Mouse (Mus musculus) inflammation-experienced regulatory T-cells (primary cell): ENCODE data around the gene Olfr1086. TPM values are rescaled to one million over a fixed set of nuclear protein-coding genes. Genes with fewer than 3 reads are reported as not detected.

Experiments
- polyA plus RNA-seq, 2 experiments: library from polyadenylated mRNA; unstranded; fragments of 100-300 nt; shearing (Covaris generic); gene quantifications; one replicate each; pipeline ENCODE4 v1.2.1; 2017

Gene Olfr1086
- polyA plus RNA-seq = under 1 TPM in 1 of 2 experiments, not detected in 1; 0.40 TPM

DNA sequence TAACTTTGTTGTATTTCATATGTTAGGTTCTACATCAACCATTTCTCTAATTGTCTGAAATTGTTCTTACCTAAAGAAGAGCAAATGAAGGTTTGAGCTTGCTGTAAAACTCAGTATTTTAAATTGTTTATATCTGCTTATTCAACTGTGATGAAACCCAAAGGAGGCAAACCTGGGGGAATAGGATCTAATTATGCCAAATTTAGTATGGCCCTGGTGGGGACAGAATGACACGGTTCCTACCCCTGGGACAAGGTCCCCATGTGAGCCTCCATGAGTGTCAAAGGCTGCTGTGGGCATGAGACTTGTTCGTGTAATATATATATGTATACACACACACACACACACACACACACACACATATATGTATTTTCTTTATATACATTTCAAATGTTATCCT, at the start of gene Olfr1086:
Olfr1086 (minus strand) TSS at position 101 of the 400 bp plus-strand sequence.

DNA sequence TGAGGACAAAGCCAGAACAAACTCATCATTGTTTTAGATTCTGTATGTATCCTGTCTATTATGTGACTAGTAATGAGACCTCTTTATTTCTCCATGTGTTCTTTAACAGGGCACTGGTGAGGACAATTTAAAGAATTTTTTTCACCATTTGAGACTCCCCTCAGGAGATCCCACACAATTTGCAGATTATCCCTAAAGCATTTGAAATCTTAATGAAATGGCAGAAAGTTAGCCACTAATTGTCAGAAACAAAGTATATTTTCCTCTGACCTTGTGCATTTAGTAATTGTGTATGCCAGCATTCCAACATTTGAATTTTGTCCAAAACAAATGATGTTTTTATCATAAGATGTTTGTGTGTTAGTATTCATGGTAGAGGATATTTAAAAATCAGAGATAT, 18.4 kb upstream of the Olfr1086 start, which contains the start of gene Olfr1087:
Olfr1087 (minus strand) TSS at position 101 of the 400 bp plus-strand sequence.

DNA sequence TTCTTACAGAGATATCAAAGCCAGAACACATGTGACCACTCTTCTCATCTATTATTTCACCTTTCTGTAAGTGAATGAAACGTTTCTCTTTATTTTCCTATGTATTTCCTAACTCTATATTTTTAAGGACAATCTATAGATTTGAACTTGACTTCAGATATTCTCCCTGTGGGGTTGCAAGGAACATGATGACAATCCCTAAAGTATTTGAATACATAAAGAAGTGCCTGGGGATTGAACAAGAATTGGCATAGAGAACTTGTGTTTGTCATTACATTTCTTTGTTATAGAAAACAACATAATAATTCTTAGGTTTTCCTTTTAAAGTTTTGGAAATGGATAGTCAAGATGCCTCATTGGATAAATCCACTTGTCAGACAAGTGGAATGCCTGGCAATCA, 18.0 kb downstream of the Olfr1086 start, which contains the start of gene Olfr1085:
Olfr1085 (minus strand) TSS at position 101 of the 400 bp plus-strand sequence.

DNA sequence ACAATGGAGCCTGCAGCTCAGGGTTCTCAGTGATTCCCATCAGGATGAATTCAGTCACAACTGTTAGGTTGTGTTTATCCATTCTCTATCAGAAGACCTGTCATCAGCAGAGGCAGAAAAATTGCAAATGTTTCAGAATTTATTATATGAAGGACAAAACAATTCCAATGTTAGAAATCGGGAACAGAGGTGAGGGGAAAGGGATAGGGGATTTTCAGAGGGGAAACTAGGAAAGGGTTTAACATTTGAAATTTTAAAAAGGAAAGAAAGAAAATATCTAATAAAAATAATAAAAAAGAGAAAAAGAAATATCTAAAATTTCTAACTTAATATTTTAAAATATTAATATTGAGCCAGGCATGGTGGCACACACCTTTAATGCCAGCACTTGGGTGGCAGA, 40.3 kb downstream of the Olfr1086 start, which contains the start of gene Olfr1084:
Olfr1084 (minus strand) TSS at position 101 of the 400 bp plus-strand sequence.

Other genes starting within 250 kb of the Olfr1086 start
- gene Olfr1065, start 229.5 kb downstream of the Olfr1086 start, polyA plus RNA-seq = not detected
- gene Olfr1066, start 223.8 kb downstream of the Olfr1086 start, polyA plus RNA-seq = not detected
- not detected for gene Olfr228, start 192.7 kb downstream of the Olfr1086 start, polyA plus RNA-seq
- not detected for gene Olfr1076, start 171.6 kb downstream of the Olfr1086 start, polyA plus RNA-seq
- not detected for gene Olfr1079, start 137.6 kb downstream of the Olfr1086 start, polyA plus RNA-seq
- not detected for gene Olfr1080, start 121.9 kb downstream of the Olfr1086 start, polyA plus RNA-seq
- gene Olfr1082, start 81.1 kb downstream of the Olfr1086 start, polyA plus RNA-seq = 1 to 10 TPM in 1 of 2 experiments, not detected in 1; 2.6 TPM
- gene Olfr1084, start 40.4 kb downstream of the Olfr1086 start, polyA plus RNA-seq = not detected
- gene Olfr1085, start 18.1 kb downstream of the Olfr1086 start, polyA plus RNA-seq = not detected
- gene Olfr1087, start 18.3 kb upstream of the Olfr1086 start, polyA plus RNA-seq = under 1 TPM in 1 of 2 experiments, not detected in 1; 0.28 TPM
- gene Olfr1089, start 53.6 kb upstream of the Olfr1086 start, polyA plus RNA-seq = not detected
- 1 to 10 TPM in 1 of 2 experiments, not detected in 1; 3.3 TPM for gene Olfr1090, start 78.9 kb upstream of the Olfr1086 start, polyA plus RNA-seq
- 1 to 10 TPM in 1 of 2 experiments, not detected in 1; 2.2 TPM for gene Olfr1093, start 102.4 kb upstream of the Olfr1086 start, polyA plus RNA-seq
- gene Olfr141, start 129.9 kb upstream of the Olfr1086 start, polyA plus RNA-seq = not detected
- gene Olfr1094, start 144.6 kb upstream of the Olfr1086 start, polyA plus RNA-seq = not detected
- gene Olfr1095, start 171.6 kb upstream of the Olfr1086 start, polyA plus RNA-seq = not detected
- under 1 TPM in 1 of 2 experiments, not detected in 1; 0.06 TPM for gene Gm13723, start 194.7 kb upstream of the Olfr1086 start, polyA plus RNA-seq
- under 1 TPM in 1 of 2 experiments, not detected in 1; 0.07 TPM for gene Olfr1097, start 212.1 kb upstream of the Olfr1086 start, polyA plus RNA-seq
- gene Olfr1098, start 244.5 kb upstream of the Olfr1086 start, polyA plus RNA-seq = under 1 TPM in 1 of 2 experiments, not detected in 1; 0.36 TPM